Mouse (Mus musculus): ENCODE measurements around the gene Dnah7b. TPM values are rescaled to one million over a fixed set of nuclear protein-coding genes. Genes with fewer than 3 reads are reported as not detected.

Dnah7b gene
- polyA plus RNA-seq, 1 experiment, result 0.83 TPM

Other genes starting within 250 kb of the Dnah7b start
- not detected in 2 replicates for gene Gm5269, start 176.0 kb upstream of the Dnah7b start, polyA plus RNA-seq (2012; ENCODE audit: insufficient read depth, insufficient read length, missing spikeins)
- gene Slc40a1, start 139.8 kb upstream of the Dnah7b start, polyA plus RNA-seq (2012; ENCODE audit: insufficient read depth, insufficient read length, missing spikeins), result 7.4 and 13.3 TPM in 2 replicates

Measured in brown adipose tissue, adult 24 weeks (tissue).